Mouse (Mus musculus): ENCODE measurements around the gene Hace1.
A peak's percentile ranks its signal among the peaks of the same experiment; 100 is the strongest.
"Not testable (repeated sequence)": the region's sequence is repeated elsewhere in the genome, so short reads cannot be mapped to it uniquely, and the experiment has no call there.

Hace1 gene

GRCm38 (mm10) chr10:45577731-45578297, at the start of gene Hace1:
TSS of gene Hace1 (plus strand) at chr10:45577829.
- DNase-seq (ENCODE audit: low spot score in 2 of 2), result peak; percentile 86 to 87

- DNase-seq (ENCODE audit: low spot score in 2 of 2), result not testable (repeated sequence)
These were observed 40.3 kb upstream of the Hace1 start for GRCm38 (mm10) chr10:45537334-45537733.

DNA sequence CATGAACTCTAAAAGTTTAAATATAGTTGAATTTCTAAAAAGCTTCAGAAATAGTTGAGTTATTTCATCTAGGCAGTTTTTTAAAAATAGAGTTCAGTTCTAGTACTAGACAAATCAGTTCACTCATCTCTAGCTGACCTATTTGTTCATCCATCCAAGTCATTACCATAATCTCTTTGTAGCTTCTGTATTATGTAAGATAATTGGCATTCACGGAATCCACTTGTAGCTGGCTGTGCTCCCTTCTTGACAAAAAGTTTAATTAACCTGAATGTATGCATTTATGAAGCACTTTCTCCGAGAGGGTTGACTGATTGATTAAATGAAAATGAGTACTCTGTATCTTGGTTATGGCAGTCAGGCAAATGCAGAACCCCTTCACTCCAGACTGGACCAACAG, 34.9 kb upstream of the Hace1 start:
- no peak for DNase-seq (ENCODE audit: low spot score in 2 of 2)

- DNase-seq (ENCODE audit: low spot score in 2 of 2), result no peak
These were observed 30.8 kb upstream of the Hace1 start for GRCm38 (mm10) chr10:45546799-45547198.

DNA sequence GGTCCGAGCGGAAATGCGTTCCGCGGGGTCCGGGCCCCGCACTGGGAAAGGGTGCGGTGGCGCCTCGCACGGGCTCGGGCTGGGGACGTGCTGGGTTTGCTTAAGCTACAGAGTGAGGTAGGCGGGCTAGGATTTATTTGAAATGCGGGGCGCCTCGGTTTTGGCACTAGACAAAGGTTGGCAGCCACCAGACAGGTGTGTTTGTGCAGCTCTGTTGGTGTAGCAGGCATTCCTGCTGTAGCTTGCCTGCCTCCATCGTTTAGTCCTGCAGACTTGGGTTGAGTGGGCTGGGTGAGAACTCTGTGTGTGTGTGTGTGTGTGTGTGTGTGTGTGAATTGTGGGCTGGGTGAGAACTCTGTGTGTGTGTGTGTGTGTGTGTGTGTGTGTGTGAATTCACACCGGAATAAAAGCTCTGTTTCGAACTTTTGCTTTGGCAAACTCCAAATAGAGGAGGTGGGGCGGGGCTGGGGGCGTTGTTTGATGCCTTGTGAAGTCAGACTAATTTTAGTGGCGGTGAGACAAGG, 731 bp downstream of the Hace1 start:
- DNase-seq (ENCODE audit: low spot score in 2 of 2), result peak; percentile 18 to 21

DNA sequence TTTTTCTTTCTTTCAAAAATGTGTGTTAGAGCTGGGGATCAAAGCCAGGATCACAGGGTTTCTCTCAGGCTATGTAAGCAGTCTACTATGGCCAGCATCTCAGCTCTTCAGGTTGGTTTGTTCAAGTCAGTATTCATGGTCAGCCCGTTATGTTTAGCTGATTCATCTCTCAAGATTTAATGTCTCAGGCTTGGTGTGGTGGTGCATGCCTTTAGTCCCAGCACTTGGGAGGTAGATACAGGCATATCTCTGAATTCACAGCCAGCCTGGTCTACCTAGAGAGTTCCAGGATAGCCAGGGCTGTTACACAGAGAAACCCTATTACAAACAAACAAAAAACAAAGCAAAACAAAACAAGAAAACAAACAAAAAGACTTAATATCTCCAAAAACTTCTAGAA, 5.7 kb downstream of the Hace1 start:
- DNase-seq (ENCODE audit: low spot score in 2 of 2), result peak in 1 of 2 experiments; percentile 15

DNA sequence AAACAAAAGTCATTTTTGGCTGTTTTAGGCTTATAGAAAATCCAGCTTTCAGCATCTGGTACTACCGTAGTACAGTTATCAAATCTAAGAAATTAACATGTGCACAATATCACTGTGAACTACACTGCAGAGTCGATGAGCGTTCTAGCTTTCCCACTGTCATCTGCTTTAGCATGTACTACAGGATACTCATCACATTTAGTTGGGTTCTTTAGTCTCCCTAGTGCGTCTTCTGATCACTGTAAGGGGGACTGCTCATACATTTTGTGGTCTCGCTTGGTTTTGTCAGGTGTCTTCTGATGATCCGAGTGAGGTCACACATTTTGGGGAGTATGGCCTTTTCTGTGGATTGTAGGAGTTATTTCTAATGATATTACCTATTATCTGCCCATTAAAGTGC, 6.2 kb downstream of the Hace1 start:
- DNase-seq (ENCODE audit: low spot score in 2 of 2), result no peak

- DNase-seq (ENCODE audit: low spot score in 2 of 2), result peak; percentile 44 to 65
These were observed 6.9 kb downstream of the Hace1 start for GRCm38 (mm10) chr10:45584311-45585102.

DNA sequence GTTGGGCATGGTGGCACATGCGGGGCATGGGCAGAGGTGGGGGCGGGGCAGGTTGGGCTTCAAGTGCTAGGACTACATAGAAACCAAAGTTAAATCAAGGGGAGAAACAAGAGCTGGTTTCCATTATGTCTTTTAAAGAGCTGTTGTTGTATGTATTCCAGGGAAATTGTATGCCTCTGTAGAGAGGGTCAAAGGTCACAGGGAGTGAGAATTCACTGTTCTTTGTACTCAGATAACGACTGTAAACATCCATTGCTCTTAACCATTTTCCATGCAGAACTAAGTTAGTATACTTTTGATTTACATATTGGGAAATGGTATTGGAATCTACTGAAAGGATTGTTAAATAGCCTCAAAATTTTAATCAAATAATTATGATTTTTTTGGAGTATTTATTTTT, 28.2 kb downstream of the Hace1 start:
- no peak for DNase-seq (ENCODE audit: low spot score in 2 of 2)

DNA sequence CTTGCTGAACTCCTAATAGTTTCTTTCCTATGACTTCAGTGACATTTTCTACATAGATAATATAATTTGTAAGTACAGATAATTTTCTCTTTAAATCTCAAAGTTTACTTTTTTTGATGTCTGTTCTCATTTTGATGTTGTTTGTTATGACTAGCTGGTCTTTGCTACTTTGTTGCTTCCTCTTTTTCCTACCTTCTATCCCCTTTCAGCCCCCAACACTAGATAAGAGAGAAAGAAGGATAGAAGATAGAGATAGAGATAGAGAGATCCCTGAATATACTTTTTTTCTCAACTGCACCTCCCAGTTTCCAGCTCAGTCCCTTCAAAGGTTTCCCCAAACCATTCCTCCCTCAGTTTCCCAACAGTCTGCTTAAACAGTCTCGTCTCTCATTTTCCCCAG, 33.1 kb downstream of the Hace1 start:
- no peak for DNase-seq (ENCODE audit: low spot score in 2 of 2)

DNA sequence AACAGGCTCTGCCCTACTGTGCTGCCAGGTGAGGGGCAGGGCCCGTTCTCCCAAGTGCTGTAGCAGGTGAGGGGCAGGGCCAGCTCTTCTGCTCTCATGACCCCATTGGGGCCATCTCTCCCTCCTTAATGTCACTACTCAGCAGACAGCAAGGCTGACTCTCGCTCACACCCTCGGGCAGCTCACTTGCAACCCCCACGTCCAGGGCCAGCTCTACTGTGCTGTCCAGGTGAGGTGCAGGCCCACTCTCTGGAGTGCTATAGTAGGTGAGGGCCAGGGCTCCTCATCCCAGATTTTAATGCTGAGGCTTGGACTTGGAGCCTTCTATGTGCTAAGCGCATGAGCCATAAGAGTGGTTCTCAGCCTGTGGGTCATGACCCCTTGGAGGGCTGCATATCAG, 38.4 kb downstream of the Hace1 start:
- no peak for DNase-seq (ENCODE audit: low spot score in 2 of 2)

DNA sequence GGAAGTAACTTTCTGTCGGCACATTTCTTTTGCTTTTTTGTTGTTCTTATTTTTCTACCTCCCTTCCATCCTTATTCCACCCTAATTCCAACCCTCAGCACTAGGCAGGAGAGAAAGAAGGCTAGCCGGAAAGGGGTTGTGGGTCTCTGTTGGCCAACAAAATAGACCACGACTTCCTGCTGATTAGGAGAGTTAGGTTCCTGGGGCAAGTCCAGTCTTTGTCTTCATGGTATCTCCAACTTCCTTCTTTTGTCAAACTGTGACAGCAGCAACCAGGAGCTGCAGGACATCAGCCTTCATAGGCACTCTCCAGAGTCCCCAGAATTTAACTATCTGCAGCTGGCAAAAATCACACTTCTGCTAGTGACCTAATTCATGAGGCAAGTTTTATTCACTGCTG, 41.4 kb downstream of the Hace1 start:
- DNase-seq (ENCODE audit: low spot score in 2 of 2), result no peak

- no peak for DNase-seq (ENCODE audit: low spot score in 2 of 2)
These were observed 54.4 kb downstream of the Hace1 start for GRCm38 (mm10) chr10:45631995-45632394.

DNA sequence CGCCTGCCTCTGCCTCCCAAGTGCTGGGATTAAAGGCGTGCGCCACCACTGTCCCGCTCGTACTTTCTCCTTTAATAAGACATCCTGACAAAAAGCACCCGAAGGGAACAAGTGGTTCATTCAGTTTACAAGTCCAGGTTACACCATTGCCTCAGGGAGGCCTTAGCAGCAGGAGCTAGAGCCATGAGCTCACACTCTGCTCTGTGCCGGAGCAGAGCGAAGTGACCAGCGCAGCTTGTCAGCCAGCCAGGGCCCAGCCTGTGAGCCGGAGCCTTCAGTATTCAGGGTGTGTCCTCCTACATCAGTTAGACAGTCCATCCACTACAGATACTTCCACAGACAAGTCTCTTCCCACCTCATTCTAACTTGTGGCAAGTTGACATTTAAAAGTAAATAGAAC, 55.0 kb downstream of the Hace1 start:
- DNase-seq (ENCODE audit: low spot score in 2 of 2), result no peak

GRCm38 (mm10) chr10:45635201-45635600, 57.6 kb downstream of the Hace1 start:
- DNase-seq (ENCODE audit: low spot score in 2 of 2), result no peak

DNA sequence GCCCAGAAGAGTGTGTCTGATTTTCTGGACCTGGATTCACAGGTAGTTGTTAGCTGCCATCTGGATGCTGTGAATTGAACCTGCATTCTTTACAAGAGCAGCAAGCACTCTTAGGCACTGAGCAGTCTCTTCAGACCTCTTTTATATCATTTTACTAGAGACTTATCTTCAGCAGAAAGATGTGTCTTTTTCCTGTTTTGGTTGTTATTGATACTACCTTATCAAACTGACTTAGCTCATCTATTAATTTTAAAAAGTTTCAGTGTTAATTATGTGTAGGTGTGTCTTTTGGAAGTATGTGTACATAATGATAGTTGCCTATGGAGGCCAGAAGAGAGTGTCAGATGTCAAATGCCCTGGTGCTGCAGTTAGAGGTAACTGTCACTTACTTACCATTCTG, 62.1 kb downstream of the Hace1 start:
- DNase-seq (ENCODE audit: low spot score in 2 of 2), result no peak

DNA sequence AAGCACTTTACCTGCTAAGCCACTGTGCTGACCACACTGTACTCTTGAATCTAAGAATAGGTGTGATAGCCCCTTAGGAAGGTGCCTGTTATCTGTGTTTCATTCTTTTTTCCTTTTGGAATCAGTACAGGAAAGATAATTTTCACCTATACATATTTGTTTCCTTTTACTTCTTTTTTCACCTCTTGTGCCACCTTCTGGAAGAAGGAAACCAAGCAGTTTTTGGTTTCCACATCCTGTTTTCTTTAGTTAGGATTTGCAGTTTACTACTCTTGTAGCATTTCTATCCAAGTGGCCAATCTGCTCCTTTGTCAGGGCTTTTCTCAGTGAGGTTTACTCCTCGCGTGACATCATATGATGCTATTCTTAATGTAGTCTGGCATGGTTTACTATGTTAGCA, 76.4 kb downstream of the Hace1 start:
- DNase-seq (ENCODE audit: low spot score in 2 of 2), result no peak

- DNase-seq (ENCODE audit: low spot score in 2 of 2), result no peak
These were observed 84.4 kb downstream of the Hace1 start for GRCm38 (mm10) chr10:45662015-45662414.

DNA sequence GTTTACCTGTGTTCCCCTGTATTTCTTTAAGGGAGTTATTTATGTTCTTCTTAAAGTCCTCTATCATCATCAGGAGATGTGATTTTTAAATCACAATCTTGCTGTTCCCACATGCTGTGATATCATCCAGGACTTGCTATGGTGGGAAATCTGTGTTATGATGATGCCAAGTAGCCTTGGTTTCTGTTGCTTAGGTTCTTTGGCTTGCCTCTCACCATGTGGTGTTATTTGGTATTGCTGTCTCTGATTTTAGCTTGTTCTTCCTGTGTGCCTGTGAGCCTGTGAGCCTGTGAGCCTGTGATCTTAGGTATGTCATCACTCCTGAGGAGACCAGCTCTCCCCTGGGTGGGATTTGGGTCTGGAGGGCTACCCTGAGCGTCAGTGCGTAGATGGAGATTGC, 90.6 kb downstream of the Hace1 start:
- no peak for DNase-seq (ENCODE audit: low spot score in 2 of 2)

DNA sequence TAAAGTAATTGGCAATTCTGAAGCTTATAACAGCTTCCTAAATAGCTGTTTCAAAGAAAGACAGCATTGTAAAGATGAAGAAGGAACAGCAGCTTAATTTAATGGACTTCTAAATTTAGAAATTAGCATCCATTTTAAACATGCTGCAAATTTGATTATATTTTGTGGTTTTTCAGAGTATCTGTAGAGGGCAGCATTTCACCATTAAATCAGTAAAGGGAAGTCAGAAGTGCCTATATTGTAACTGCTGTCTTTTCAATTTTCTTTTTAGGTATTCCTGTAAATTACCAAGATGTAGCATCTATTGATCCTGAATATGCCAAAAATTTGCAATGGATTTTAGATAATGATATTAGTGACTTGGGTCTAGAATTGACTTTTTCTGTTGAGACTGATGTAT, 99.2 kb downstream of the Hace1 start:
- no peak for DNase-seq (ENCODE audit: low spot score in 2 of 2)

- DNase-seq (ENCODE audit: low spot score in 2 of 2), result no peak
These were observed 108.6 kb downstream of the Hace1 start for GRCm38 (mm10) chr10:45686191-45686590.

GRCm38 (mm10) chr10:45694931-45695330, 117.3 kb downstream of the Hace1 start:
- no peak for DNase-seq (ENCODE audit: low spot score in 2 of 2)

GRCm38 (mm10) chr10:45695522-45695921, 117.9 kb downstream of the Hace1 start:
- no peak for DNase-seq (ENCODE audit: low spot score in 2 of 2)

Data from spleen, postnatal 36 days (tissue).